Mouse (Mus musculus) adrenal gland, postnatal 25 days (tissue): ENCODE data around the gene Olfr969. TPM values are rescaled to one million over a fixed set of nuclear protein-coding genes. Genes with fewer than 3 reads are reported as not detected.
"Not testable (repeated sequence)": the region's sequence is repeated elsewhere in the genome, so short reads cannot be mapped to it uniquely, and the experiment has no call there.

Experiments
- DNase-seq: peaks from one replicate; pipeline ENCODE4 v3.0.0; 2021; ENCODE audit warnings: mixed read lengths
- long read RNA-seq: library from polyadenylated mRNA; stranded (forward); transcript quantifications from one replicate; pipeline ENCODE4 v2.0.0, GENCODE M21; 2021
- total RNA-seq: library from RNA; stranded (reverse); gene quantifications from 2 replicates; pipeline ENCODE4 v1.2.3, GENCODE M21; 2021

Gene Olfr969
- not detected in 2 replicates for total RNA-seq
- long read RNA-seq, result 0 reads

- no peak for DNase-seq
Measured at GRCm38 (mm10) chr9:39790558-39790957, at the start of gene Olfr969. Gene Olfr969, plus strand, starts transcription at chr9:39790945.

DNA sequence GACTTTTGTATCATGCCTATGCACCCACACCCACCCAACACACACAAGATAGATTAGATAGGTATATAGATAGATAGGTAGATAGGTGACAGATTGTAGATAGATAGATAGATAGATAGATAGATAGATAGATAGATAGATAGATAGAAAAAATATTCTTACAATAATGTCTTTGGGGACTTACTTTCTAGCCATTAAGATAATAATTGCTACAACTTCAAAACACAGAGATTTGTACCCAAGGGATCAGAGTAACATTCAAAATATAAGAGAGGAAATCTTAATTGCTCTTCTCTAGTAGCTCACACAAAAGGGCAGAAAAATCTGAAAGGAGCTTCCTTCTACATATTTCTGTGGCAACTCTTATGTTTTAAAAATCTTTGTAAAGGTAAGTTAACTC is 44.8 kb upstream of the Olfr969 start, which contains the start of gene Olfr967:
Gene Olfr967 (plus strand): TSS at position 301 of the 400 bp plus-strand sequence.
- DNase-seq, result no peak

DNA sequence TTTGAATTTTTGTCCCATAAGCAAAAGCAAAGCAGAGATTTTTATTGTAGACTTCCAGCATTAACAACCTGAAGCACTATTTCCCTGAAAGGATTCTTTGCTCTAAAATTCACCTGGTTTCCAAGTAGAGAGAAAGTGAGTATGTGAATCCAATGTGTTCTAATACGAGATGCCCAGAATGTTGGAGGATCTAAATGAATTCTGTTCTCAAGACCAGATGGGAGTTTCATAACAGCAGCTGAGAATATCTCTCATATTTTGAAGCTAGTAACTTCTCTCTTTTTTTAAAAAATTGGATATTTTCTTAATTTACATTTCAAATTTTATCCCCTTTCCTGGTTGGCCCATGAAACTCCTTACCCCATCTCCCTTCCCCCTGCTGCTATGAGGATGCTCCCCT is 44.3 kb upstream of the Olfr969 start:
- no peak for DNase-seq

DNA sequence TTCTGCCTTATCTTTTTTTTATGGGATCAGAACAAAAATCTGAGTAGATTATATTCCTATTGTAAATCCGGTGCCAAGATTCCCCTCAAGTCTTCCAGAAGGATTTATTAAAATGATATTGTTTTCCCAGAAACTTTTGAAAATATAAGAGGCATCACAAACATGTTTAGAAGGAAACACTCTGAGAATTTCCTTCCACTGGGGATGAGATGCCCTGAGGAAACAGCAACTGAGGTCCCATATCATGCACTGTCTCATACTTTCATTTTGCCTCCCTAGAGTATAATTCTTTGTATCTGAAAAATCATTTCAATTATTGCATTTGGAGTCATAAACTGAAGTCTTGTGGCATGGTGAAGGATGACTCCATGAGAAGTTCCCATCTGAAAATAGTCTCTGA is 7.6 kb upstream of the Olfr969 start, which contains the start of gene Olfr968:
Gene Olfr968 (minus strand): TSS at position 101 of the 400 bp plus-strand sequence.
- no peak for DNase-seq

DNA sequence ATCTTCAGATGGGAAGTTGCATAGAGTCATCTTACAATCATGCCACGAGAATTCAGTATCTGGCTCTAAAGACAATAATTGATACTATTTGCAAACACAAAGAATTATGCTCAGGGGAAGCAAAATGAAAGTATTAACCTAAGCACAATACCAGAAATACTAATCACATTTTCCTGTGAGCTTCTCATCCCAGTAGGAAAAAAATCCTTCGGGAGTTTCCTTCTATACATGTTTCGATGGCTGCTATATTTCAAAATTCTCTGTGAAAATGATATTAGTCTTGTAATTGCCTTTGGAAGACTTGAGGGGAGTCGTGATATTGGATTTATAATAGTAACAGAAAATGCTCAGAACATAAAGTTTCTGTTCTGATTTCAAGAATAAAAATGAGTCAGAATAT is 17.8 kb downstream of the Olfr969 start, which contains the start of gene Olfr970:
Gene Olfr970 (plus strand): TSS at position 301 of the 400 bp plus-strand sequence.
- DNase-seq, result no peak

DNA sequence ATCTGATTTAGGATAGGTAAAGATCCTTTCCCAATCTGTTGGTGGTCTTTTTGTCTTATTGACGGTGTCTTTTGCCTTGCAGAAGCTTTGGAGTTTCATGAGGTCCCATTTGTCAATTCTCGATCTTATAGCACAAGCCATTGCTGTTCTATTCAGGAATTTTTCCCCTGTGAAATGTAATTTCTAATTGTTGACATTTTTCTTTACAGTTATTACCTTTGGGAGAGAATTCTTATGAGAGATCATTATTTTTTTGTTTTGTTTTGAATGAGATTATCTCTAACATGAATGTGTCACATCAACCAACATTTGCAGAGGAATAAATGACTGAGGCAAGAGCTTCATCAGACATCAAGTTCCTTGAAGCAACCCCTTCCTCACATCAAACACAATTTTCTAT is 45.8 kb downstream of the Olfr969 start, which contains the start of gene Olfr971:
Gene Olfr971 (plus strand): TSS at position 301 of the 400 bp plus-strand sequence.
- not testable (repeated sequence) for DNase-seq

Other genes with a start within 250 kb of the Olfr969 start
- gene Olfr958, start 236.9 kb upstream of the Olfr969 start, total RNA-seq, result not detected in 2 replicates
- not detected in 2 replicates for gene Olfr959, start 215.4 kb upstream of the Olfr969 start, total RNA-seq
- gene AW551984, start 186.5 kb upstream of the Olfr969 start, total RNA-seq, result 7.4 and 11.7 TPM in 2 replicates
- not detected in 2 replicates for gene Olfr148, start 180.3 kb upstream of the Olfr969 start, total RNA-seq
- gene Olfr960, start 169.6 kb upstream of the Olfr969 start, total RNA-seq, result not detected in 2 replicates
- not detected in 2 replicates for gene Olfr961, start 145.9 kb upstream of the Olfr969 start, total RNA-seq
- gene Olfr963, start 123.7 kb upstream of the Olfr969 start, total RNA-seq, result not detected in 2 replicates
- gene Olfr149, start 83.8 kb upstream of the Olfr969 start, total RNA-seq, result not detected in 2 replicates
- gene Olfr965, start 79.6 kb upstream of the Olfr969 start, total RNA-seq, result not detected in 2 replicates
- gene Olfr150, start 60.0 kb upstream of the Olfr969 start, total RNA-seq, result not detected in 2 replicates
- gene Olfr967, start 44.7 kb upstream of the Olfr969 start, total RNA-seq, result not detected in 2 replicates
- not detected in 2 replicates for gene Olfr968, start 7.7 kb upstream of the Olfr969 start, total RNA-seq
- not detected in 2 replicates for gene Olfr970, start 17.9 kb downstream of the Olfr969 start, total RNA-seq
- not detected in 2 replicates for gene Olfr971, start 45.9 kb downstream of the Olfr969 start, total RNA-seq
- not detected in 2 replicates for gene Olfr972, start 75.5 kb downstream of the Olfr969 start, total RNA-seq
- gene Olfr229, start 116.4 kb downstream of the Olfr969 start, total RNA-seq, result not detected in 2 replicates
- not detected in 2 replicates for gene Olfr974, start 146.6 kb downstream of the Olfr969 start, total RNA-seq
- gene Olfr975, start 161.1 kb downstream of the Olfr969 start, total RNA-seq, result not detected in 2 replicates
- not detected in 2 replicates for gene Olfr976, start 170.2 kb downstream of the Olfr969 start, total RNA-seq
- gene Olfr978, start 201.2 kb downstream of the Olfr969 start, total RNA-seq, result not detected in 2 replicates
- not detected in 2 replicates for gene Olfr979, start 212.5 kb downstream of the Olfr969 start, total RNA-seq
- not detected in 2 replicates for gene Olfr980, start 218.6 kb downstream of the Olfr969 start, total RNA-seq
- not detected in 2 replicates for gene Olfr981, start 230.5 kb downstream of the Olfr969 start, total RNA-seq